Mouse (Mus musculus) common myeloid progenitor, adult 5-6 weeks (primary cell): ENCODE data around the gene Pkm. TPM values are rescaled to one million over a fixed set of nuclear protein-coding genes. Genes with fewer than 3 reads are reported as not detected.

Source experiments
- ATAC-seq: replicated peaks from 2 replicates; pipeline ENCODE4 v1.8.0; 2016; ENCODE audit warnings: low read depth, mild to moderate bottlenecking, moderate TSS enrichment, inconsistent platforms; ENCODE audit not compliant: poor library complexity, severe bottlenecking
- total RNA-seq: library from RNA; stranded (forward); fragments of 200-1000, 187-1606 nt; gene quantifications from 2 replicates; pipeline ENCODE4 v1.2.3, GENCODE M21; 2017

Pkm gene
- total RNA-seq, 1 experiment from 2014 or later: 473 TPM

- ATAC-seq: no peak
Observed at GRCm38 (mm10) chr9:59664664-59665256, 8.6 kb downstream of the Pkm start.

- ATAC-seq: no peak
Observed at GRCm38 (mm10) chr9:59666016-59666415, 9.8 kb downstream of the Pkm start.

GRCm38 (mm10) chr9:59666813-59667212, 10.6 kb downstream of the Pkm start:
- ATAC-seq: no peak

GRCm38 (mm10) chr9:59667250-59667649, 11.1 kb downstream of the Pkm start:
- peak; percentile 61 for ATAC-seq

- no peak for ATAC-seq
Observed at GRCm38 (mm10) chr9:59667904-59668303, 11.7 kb downstream of the Pkm start.

- no peak for ATAC-seq
Observed at GRCm38 (mm10) chr9:59668473-59668872, 12.3 kb downstream of the Pkm start.

GRCm38 (mm10) chr9:59669172-59669571, 13.0 kb downstream of the Pkm start:
- ATAC-seq: no peak

- peak; percentile 80 for ATAC-seq
Observed at GRCm38 (mm10) chr9:59672195-59672894, 16.2 kb downstream of the Pkm start.

- ATAC-seq: no peak
Observed at GRCm38 (mm10) chr9:59673427-59673826, 17.3 kb downstream of the Pkm start.

GRCm38 (mm10) chr9:59675598-59675997, 19.4 kb downstream of the Pkm start:
- no peak for ATAC-seq

GRCm38 (mm10) chr9:59678313-59678712, 22.1 kb downstream of the Pkm start:
- ATAC-seq: peak; percentile 72

- ATAC-seq: peak; percentile 79
Observed at GRCm38 (mm10) chr9:59679678-59680533, 23.7 kb downstream of the Pkm start, which contains the start of gene Gramd2. Gene Gramd2 (plus strand): TSS chr9:59680144.

- ATAC-seq: no peak
Observed at GRCm38 (mm10) chr9:59680534-59680875, 24.3 kb downstream of the Pkm start.

- no peak for ATAC-seq
Observed at GRCm38 (mm10) chr9:59684020-59684419, 27.9 kb downstream of the Pkm start.

- peak; percentile 35; the same call in 1 of the 2 replicates for ATAC-seq
Observed at GRCm38 (mm10) chr9:59687416-59688046, 31.4 kb downstream of the Pkm start.

GRCm38 (mm10) chr9:59691635-59692094, 35.5 kb downstream of the Pkm start:
- ATAC-seq: peak; percentile 53

- ATAC-seq: peak; percentile 39
Observed at GRCm38 (mm10) chr9:59692145-59692544, 36.0 kb downstream of the Pkm start.

GRCm38 (mm10) chr9:59694571-59695450, 38.6 kb downstream of the Pkm start:
- no peak for ATAC-seq

GRCm38 (mm10) chr9:59695451-59695813, 39.3 kb downstream of the Pkm start:
- no peak for ATAC-seq
